Mouse (Mus musculus): ENCODE results near the gene Rai14. TPM values are rescaled to one million over a fixed set of nuclear protein-coding genes. Genes with fewer than 3 reads are reported as not detected.

The Rai14 gene
- total RNA-seq, 2 experiments from 2014 or later: 15.1 to 15.9 TPM

DNA sequence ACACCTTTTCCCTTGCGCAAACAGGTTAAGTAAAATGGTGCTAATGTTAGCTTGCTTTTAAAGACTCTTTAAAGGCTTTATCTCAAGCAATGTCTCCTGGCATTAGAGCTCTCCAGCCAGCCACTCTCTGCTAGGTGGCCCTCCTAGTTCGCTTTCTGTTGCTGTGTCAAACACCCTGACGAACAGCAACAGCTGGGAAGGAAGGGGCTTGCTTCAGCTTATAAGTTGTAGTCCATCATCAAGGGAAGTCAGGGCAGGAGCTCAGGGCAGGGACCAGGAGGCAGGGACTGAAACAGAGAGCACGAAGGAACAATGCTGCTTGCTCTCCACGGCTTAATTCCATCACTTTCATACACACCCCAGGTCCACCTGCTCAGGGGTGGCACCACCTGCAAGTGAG is 68.1 kb downstream of the Rai14 start:
- DNase-seq: no peak

DNA sequence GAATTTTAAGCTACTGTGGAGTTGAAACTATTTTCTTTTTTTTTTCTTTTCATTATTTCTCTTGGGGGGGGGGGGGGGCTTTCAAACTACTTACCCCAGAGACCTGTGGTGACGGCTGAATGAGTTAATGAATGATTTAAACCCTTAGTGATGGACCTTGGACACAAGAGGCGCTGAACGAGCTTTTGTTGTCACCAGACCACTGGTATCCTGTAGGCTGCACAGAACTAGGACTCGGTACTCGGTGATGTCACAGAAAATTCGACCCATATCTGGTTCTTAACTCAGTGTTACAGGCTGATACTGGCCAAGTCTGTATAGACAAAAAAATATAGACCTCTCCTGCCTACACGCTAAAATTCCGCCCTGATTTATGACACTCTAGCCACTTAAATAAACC is 69.3 kb downstream of the Rai14 start:
- DNase-seq: no peak

DNA sequence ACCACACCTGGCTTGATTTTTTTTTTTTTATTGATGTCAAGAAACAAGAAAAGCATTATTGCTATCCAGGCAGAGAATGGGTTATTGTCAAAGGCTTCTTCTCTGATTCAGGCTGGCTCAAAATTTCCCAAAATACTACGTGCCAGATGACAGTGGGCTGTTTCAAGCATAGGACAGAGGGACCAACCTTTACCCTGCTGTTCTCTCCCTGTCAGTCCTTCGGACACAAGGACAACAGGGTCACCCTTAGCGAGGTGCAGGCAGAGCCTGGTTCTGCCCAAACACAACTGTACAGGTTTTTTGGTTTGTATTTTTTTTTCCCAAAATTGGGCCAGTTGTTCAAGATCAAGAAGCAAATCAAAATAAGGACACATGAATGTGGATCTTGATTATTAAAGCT is 70.6 kb downstream of the Rai14 start:
- DNase-seq: no peak

DNA sequence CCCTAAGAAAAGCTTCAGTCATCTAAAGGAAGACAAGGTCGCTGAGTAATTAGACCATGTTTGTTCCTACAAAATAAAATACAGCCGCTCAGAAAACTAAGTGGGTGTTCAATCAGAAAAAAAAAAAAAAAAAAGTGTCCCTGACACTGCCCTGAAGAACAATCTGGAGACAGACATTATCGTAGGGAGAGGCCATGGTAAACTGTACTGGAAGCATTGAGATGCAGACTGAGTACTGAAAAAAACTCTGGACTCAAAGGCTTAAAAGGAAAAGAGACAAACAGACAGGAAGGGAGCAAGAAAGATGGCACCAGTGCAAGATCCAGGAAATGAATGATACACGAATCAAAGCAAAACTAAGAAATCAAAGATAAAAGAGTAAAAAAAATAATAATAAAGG is 71.2 kb downstream of the Rai14 start:
- DNase-seq: no peak

DNA sequence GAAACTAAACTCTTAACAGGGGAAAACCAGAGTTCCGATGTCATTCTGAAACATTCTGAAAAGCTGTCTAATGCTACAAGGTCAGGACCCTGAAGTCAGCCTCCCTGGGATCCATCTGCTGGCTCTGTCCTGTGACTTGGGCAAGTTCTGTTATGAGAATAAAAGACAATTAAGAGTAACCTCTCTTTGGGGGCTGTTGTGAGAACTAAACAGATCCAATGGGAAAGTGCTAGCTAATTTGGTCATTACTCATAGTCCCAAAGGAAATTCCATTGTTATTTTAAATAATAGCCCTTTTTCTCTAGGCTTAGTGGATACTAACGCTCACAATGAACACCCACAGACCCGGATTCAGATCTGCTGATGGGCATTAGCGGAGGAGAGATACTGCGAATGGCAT is 72.0 kb downstream of the Rai14 start:
- DNase-seq: no peak

DNA sequence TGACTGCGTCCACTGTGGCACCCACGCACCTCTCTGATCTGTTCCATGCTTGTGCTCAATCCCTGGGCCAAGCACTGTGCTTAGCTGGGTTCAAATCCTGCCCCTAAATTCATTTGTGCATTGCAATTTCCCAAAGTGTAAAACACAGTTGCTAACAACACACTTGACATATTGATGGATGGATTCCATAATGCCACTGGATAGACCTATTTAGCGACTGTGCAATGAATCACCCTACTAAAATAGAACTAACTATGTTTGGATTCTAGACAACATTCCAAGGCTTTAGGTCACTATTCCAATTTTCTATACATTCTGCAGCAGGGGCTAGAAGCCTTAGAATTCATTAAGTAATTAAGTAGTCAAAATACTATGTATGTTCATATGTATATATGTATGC is 73.7 kb downstream of the Rai14 start:
- no peak for DNase-seq

DNA sequence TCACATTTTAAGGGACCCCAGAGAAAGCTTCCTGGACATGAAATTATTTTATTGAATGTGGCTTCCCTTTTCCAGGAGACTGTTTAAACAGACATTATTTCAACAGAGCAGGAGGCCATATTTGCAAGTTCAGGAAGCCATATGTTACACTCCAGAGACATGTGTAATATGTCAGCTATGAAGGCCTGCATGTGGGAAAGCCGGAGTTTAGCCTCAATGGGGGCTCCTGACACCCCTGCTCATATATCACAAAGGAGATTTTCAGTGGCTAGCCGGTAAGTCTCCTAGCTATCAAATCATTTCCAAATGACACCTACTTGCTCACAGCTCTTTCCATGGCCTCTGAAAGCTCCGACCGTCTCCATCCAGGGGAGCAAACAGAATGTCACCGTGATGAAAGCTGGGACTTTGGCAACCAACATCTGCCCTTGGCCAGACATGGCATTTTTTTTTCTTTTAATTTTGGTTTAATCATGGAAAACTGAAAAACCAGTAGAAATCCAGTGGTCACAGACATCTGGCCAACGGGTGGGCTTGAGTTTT is 77.1 kb downstream of the Rai14 start:
- no peak for DNase-seq

DNA sequence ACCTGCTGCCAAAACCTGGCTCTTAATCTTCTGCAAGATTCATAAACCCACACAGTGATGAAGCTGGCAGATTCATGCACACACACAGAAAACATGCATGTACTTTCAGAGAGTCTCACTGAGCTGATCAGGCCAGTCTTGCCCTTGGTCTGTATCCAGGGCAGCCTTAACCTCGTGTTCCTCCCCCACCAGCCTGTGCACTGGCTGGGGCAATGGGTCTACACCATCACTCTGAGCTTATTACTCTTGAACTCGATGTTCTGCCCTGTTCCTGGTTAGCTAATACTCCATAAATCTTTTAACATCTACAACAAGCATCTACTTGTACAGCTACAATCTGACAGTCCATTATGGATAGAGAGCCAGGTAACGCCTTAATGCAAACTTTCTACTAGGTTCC is 77.6 kb downstream of the Rai14 start:
- DNase-seq: no peak

DNA sequence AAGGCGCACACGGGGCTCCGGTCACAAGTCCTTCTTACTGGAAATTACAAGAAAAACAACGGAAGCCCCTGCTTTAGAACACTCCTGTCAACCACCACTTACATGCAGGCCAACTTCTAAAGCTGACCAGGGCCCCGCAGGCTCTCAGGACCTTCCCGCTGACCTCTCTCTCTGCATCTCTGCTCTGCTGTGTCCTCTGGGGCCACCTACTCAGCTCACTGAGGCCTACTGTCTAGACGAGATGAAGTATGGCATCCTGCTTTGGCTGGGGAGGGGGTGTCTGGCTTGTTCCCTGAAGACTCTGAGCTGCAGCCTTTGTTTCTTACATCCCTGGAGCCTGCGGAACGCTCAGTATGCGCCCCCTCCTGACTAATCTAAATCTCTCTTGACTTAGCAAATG is 79.3 kb downstream of the Rai14 start:
- DNase-seq: peak; percentile 13

DNA sequence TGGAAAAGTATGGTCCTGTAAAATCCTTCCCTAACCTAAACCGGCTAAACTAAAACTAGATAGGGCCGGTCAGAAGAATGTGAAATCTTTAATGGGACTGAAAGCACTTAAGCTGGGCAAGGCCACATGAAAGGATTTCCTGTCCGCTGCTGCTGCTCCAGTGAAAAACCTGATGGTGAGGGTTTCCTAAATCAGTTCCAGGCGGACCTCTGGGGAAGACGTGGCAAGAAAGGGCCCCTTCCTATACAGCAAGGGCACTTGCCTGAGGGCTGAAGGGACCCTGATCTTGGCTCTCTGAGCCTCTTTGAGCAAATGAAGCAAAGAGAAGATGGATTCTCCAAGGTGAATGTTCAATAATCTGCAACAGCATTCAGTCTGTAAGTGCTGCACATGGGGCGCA is 80.2 kb downstream of the Rai14 start:
- DNase-seq: no peak

DNA sequence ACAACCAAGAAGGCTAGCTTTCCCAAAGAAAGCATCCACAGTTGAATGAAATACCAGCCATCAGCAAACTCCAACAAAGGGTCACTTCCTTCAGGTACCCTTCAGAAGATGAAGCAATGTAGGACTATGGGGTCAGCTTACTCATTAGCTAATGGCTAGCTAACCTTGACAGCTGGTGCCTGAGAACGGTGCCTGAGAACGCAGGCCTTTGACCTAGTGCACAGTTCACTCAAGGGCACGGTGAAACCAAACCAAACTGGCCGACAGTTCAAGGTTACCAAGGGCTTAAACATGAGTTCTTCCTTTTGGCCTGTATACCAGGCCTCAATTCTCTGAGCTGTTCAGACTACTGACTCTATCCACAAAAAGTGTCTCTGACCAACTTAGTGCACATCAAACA is 81.0 kb downstream of the Rai14 start:
- no peak for DNase-seq

DNA sequence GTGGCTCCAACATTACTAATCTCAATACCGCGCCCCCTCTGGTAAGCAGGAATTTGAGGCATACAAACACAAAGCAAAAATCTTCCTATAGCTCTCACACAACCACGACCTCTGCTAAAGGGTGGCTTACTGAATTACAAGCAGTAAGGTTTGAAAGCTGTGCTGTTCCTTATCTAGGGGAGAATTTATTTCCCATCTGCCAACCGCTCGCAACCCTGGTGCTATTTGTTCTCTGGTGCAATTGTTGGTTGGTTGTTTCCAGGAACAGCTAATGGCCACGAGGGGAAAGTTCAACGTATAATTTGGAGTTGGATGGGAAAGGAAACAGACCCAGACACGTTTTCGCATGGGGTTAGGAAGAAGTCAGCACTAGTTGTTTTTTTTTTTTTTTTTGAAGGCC is 81.8 kb downstream of the Rai14 start:
- DNase-seq: no peak

DNA sequence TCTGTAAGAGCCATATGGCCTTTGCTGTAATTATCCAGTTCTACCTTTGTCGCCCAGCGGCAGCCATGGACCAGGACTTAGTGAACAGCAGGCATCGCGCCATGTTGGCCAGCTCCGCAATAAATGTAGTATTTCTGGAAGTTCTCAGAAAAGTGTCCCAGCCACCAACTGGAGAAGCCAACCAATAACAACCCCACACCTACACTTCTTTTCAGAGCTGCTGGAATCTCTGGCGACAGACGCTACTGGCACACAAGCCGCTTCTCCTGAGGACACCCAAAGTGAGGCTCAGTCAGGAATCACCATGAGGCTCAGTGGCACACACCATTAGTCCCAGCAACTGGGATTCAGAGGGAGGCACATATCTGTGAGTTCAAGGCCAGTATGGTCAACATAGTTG is 82.4 kb downstream of the Rai14 start:
- no peak for DNase-seq

DNA sequence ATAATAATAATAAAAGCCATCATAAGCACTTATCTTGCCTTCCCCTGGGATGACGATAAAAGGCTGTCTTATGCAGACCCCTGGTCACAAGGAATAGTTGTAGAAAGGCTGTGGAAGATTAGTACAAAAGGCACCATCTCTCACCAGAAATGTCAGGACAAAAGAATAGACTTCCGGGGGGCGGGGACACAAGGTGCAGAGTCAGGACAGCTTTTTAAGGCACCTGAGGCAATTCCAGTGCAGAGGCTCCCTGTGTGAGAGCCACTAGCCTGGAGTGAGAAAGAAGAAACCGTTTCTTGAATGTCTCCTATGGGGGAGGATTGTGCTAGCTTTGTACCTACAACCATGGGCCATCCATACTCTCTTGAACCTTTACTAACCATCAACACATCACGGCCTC is 82.9 kb downstream of the Rai14 start:
- DNase-seq: no peak

DNA sequence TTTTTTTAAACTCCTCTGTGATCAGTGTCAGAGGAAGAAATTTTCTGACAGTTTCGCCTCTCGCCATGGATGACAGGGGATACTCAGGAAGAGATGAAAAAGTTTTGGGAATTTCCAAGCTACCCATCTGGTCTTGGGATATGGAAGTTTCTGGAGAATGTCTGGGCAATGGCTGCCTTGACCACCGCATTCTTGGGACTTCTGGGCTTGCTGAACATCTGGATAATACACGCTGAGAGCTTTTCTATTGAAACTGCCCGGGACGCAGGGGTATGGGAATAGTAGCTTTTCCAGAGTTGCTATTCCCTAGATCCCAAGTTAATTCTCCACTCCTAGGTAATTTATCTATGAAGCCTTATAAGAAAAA is 85.5 kb downstream of the Rai14 start:
- DNase-seq: no peak

DNA sequence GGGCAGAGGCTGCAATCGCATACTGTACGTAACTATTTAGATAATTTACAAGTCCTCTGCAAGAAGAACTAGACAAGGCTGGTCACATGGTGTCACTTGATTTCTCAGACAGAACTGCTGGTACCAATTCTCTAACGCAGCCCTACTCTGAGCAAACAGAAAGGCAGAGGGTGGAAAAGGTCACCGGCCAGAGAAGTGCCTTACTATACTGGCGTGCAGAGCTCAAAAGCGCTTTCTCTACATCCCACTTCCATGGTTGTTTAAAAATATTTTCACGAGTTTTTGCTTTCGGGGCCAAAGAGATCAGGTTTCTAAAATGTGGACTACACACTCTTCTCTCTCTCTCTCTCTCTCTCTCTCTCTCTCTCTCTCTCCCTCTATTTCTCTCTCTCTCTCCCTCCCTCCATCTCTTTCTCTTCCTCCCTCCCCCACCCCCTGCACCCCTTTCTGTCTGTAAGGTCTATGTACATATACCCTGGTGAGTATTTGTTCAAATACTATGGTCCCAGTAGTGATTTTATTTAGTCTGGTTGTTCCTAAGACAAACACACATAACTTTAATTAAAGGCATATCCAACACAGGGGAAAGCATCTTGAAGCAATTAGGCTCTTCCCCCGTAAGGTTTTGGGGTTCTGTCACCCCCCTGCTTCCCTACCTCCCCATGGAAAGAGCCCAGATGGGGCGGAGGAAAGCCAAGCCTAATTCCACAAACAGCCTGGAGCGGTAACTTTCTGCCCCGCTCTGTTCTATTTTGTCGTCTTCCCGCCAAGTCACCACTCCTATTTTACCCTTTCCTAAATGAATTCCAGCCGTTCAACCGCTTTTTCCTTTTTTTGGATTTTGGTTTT is 86.1 kb downstream of the Rai14 start:
- DNase-seq: no peak

DNA sequence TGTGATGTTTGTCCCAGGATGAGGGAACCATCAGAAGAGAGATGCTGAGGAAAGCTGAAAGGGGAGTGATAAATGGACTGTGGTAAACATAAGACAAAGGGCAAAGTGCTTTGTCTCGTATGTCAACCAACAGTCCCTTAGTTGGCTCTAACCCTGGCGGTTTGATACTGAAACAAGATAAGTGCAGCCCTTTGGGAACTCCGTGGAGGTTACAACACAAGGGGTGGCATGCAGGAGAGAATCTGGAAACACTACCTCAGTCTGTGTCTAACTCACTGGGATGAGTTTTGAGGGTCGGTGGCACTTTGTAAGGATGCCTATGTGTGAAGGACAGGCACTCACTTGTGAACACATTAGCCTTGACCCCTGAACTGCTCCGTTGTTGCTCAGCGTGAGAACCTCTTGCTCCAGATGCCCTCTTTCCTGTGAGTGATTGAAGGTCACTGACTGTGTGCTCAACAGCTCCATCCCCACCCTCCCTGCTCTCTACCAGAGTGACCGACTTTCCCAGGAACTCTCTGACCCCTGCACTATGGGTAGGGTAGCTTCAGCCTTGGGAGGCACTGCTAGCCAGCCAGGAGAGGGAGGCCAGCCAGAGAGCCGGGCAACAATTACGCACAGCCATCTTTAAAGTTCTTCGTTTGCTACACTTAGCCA is 90.7 kb downstream of the Rai14 start:
- DNase-seq: no peak

DNA sequence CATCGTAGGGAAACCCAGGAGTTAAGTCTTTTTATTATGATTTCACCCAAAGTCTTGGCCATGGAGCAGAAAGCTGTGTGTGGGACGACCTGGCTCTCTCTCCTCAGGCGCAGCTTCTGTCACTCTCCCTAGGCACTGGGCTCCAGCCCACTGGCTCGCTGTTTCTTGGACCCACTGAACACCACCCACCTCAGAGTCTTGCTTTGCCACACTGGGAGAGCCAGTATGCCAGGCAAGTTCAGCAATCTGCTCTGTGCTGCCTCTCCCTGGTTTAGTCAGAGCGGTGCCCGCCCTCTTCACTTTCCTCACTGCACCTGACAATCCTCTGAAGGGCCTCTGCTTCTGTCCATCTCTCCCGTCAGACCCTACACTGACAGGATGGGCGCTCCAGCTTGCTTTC is 93.2 kb downstream of the Rai14 start:
- no peak for DNase-seq

DNA sequence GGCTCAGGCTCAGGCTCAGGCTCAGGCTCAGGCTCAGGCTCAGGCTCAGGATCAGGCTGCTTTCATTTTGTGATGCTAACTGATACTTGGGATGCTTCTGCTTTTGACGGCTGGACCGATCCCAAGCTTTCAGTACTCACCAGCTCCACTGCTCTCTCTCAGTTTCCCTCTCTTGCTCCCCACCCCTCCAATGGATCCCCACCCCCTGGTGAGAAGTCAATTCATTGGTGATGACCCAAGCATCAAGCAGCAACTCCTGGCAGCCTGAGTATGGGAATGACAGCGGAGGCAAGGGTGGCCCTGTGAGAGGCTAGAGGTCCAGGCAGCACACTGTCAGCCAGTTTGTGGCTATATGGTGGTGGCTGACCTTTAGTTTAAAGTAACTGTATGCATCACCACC is 94.7 kb downstream of the Rai14 start:
- DNase-seq: no peak

DNA sequence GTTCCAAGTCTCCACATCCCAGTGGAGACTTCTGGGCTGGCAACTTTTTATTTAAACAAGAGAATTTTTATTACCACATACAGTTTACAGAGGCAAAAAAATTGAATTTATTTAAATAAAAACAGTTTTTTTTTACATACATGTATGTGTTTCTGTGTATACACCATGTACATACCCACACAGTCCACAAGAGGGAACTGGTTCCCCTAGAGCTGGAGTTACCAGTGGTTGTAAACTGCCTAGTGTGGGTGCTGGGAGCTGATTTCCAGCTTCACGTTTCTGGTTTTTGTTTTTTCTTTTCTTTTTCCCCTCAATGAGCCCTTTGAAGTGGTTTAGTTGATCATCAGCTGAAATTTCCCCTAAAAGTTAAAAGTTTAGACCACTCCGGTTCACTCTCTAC is 96.1 kb downstream of the Rai14 start:
- no peak for DNase-seq

DNA sequence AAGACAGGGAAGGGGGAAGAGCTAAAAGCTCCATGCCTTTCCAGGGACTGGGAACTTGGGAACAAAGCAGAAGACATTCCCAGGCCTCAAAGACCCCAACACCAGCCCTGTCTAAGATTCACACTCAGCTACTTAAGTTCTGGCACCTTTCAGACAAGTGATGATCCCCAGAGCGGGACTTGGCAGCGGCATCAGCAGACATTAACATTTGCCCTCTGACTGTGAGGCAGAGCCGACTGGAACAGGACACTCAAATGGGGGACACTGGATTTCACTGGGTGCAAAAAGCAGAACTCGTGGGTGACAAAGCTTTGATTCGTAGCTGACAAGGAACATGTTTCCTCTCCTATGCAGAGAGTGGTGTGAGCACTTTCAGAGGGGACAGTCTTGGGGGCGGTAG is 98.4 kb downstream of the Rai14 start:
- no peak for DNase-seq

DNA sequence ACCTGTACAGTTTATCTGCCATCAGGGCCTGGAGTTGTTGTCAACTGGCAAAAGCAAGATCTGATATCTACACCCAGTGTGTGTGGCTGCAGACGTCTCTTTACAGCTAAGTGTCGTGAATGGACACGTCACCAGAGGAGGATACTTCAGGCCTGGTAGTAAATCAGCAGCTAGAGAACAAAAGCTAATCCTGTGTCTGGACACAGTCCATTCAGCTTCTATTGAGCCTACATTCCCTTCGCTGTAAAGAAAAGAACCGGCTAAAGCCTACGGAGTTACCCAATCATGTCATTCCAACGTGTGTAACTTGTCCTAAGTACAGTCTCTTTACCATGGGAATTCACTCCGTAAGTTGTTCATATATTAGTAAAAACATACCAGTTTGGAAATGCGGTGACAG is 103.4 kb downstream of the Rai14 start:
- DNase-seq: no peak

DNA sequence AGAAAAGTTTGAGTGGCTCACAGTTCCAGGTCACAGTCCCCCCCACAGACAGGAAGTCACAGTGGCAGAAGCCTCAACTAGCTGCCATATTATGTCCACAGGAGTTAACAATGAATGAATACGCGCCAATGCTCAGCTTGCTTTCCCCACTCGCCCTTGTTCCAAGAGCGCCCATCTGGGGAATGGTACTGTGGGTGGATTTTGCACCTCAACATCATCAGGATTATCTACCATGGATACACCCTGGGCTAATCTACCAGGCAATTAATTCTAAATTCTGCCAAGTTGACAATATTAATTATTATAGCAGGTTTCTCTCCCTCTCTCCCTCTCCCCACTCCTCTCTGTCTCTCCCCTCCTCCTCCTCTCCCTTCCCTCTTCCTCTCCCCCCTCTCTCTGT is 105.3 kb downstream of the Rai14 start:
- no peak for DNase-seq

DNA sequence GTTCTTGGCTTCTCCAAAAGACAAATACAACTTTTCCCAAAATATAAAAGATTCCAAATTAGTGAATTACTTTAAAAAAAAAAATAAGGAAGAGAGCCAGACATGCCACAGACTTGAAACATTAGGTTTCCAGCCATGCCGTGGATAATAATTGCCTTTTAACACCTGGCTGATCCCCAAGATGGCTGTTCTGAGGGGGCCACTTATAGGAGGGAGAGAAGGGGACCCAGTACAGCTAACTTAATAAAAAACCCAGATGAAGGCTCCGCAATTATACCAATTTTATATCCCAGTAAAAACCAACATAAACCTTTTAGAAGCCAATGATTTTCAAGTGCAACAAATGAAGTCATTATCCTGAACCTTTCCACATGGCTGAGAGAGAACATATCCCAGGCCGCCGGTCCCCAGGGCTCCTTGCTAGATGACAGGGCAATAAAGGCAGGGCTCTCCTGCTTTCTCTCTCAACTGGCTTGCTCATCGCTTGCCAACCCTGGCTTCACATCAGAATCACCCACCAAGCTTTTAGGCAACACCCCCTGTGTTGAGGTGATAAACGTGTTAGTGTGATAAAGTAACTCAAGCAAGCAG is 105.8 kb downstream of the Rai14 start:
- no peak for DNase-seq
